Mouse (Mus musculus) cerebellum, adult 2 months (tissue): ENCODE measurements around the gene Gm36210. TPM values are rescaled to one million over a fixed set of nuclear protein-coding genes. Genes with fewer than 3 reads are reported as not detected.

Experiments
- DNase-seq, 2 experiments: peaks; one replicate each; pipeline ENCODE4 v3.0.0; 2021
- H3K27ac ChIP-seq: fragments of 200-500 bp; 2 replicates; pipeline ENCODE4 v1.5.1; 2012; ENCODE audit warnings: low read length, control low read depth, inconsistent platforms; ENCODE audit not compliant: insufficient read depth
- H3K27me3 ChIP-seq: fragments of 200-500 bp; 2 replicates; pipeline ENCODE4 v1.6.1; 2012; ENCODE audit warnings: inconsistent platforms, mild to moderate bottlenecking, low read length, moderate library complexity; ENCODE audit not compliant: control insufficient read depth, insufficient read depth
- H3K4me1 ChIP-seq: fragments of 200-500 bp; 2 replicates; pipeline ENCODE4 v1.6.1; 2011; ENCODE audit warnings: low read length; ENCODE audit not compliant: control insufficient read depth, insufficient read depth
- H3K4me3 ChIP-seq: fragments of 200-500 bp; replicated peaks from 2 replicates; pipeline ENCODE3; 2011; ENCODE audit warnings: mild to moderate bottlenecking, low read depth, low read length, control low read depth; ENCODE audit not compliant: insufficient read depth
- CTCF ChIP-seq: fragments of 200-500 bp; IDR thresholded peaks from 2 replicates; pipeline ENCODE4 v1.5.1; 2011; ENCODE audit warnings: low read depth, mild to moderate bottlenecking, control low read depth, low read length, moderate library complexity, borderline replicate concordance; ENCODE audit not compliant: insufficient read depth
- POLR2A ChIP-seq: fragments of 200-500 bp; IDR thresholded peaks from 2 replicates; pipeline ENCODE4 v1.6.1; 2011; ENCODE audit warnings: low read length, control low read depth, borderline replicate concordance; ENCODE audit not compliant: insufficient read depth
- WGBS: fragments of 180-500 bp; shearing (Covaris S2); methylation state at CpG from one replicate; pipeline ENCODE4 v1.1.7; 2018; 5-methylcytosine and 5-hydroxymethylcytosine counted together
- polyA plus RNA-seq: library from polyadenylated mRNA; depleted of rRNA; stranded (reverse); fragments of >200 nt; gene quantifications from 2 replicates; pipeline ENCODE4 v1.2.3, GENCODE M21; 2012

Gene Gm36210
- polyA plus RNA-seq, 1 experiment, result 0.61 TPM

DNA sequence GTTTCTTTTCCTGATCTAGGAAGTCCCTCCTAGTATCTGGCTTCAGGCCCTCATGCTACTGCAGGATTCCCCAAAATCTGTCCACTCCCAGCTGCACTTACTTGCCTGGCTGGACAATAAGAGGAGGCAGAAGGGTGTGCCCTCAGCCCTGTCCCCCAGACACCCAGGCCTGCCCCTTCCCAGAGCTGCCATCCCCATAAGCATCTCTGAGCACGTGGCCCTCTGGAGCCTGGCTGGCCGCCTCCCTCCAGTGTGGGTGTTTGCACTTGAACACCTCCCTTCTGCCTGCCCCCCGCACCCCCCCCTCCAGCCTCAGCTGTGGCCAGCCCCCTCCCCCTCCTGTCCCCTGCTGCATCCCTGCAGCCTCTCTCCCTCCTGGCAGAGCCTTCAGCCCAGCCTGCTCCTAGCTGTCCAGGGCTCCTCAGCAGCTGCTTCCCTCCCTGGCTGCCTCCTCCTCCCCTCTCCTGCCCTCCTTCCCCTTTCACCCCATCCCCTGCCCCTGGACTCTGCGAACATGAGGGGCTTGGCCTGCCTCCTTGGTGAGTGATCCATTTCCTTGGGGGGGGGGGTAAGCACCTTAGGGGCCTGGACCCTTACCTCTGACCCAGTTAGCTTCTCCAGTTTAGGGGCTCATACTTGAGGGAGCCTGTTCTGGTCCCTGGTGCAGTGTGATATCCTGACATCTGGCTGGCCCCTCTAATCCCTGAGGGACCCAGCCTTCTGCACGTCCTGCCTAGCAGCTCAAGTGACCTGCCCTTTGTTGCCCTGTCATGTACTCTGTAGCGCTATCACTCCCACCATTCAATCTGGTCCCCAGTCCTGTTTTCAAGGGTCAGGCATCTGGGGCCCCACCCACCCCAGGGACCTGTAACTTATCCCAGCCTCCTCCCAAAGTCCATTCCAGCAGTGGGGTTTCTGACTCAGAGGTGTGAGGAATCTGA, 19.4 kb upstream of the Gm36210 start, which contains the start of gene Ssc5d:
Gene Ssc5d (plus strand): TSS at position 345 of the 941 bp plus-strand sequence.
- Histone ChIP-seq H3K27ac (no peak within 1 kb of the TSS), H3K4me1 (no peaks in the 10 kb centered on the region; the same call in 1 of the 2 replicates), H3K27me3 (no peaks in the 10 kb centered on the region), H3K4me3 (no peak within 1 kb of the TSS)
- TF ChIP-seq POLR2A (no peak), CTCF (no peak)
- 26% methylated on average over 6 of the region's 6 CpGs for WGBS
- no peak for DNase-seq

- Histone ChIP-seq H3K4me3 (no peak overlapping the region), H3K27me3 (no peaks in the 10 kb centered on the region), H3K4me1 (no peaks in the 10 kb centered on the region; the same call in 1 of the 2 replicates), H3K27ac (no peak overlapping the region)
- no peak for DNase-seq
- WGBS, result 18% methylated on average over 4 of the region's 4 CpGs
- TF ChIP-seq CTCF (no peak), POLR2A (no peak)
These were observed 18.6 kb upstream of the Gm36210 start for GRCm38 (mm10) chr7:4924891-4925301.

DNA sequence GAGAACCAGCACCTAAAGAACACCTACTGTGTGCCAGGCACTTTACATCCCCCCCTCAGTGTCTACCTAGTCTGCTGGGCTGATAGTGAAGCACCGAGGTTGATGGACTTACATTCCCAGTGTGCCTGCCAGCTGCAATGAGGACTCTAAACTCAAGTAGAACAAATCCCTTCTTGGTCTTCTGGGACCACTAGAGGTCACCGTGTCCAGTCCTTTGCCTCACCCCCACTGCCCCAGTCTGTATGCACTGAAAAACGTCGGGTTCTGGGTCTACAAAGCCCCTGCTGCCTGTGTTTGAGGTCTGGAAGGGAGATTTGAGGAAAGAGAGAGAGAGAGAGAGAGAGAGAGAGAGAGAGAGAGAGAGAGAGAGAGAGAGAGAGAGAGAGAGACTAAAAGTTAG, 18.2 kb upstream of the Gm36210 start:
- Histone ChIP-seq H3K4me1 (no peaks in the 10 kb centered on the region; the same call in 1 of the 2 replicates), H3K27me3 (no peaks in the 10 kb centered on the region), H3K4me3 (no peak overlapping the region), H3K27ac (peak overlapping the region; percentile 89; the same call in 1 of the 2 replicates)
- no peak for DNase-seq
- no peak for TF ChIP-seq CTCF
- TF ChIP-seq POLR2A, result no peak
- WGBS, result 9% methylated on average over 4 of the region's 4 CpGs

- DNase-seq, result peak; percentile 74 to 76
- TF ChIP-seq POLR2A (0 out of 2 replicates have a peak, but pooled peaks have one; percentile 45), CTCF (peak; percentile 34; the same call in 1 of the 2 replicates)
- Histone ChIP-seq H3K4me1 (no peaks in the 10 kb centered on the region; the same call in 1 of the 2 replicates), H3K4me3 (peak overlapping the region; percentile 51), H3K27me3 (no peaks in the 10 kb centered on the region), H3K27ac (peak overlapping the region; percentile 89)
- WGBS, result 3% methylated on average over 37 of the region's 37 CpGs
These were observed 17.5 kb upstream of the Gm36210 start for GRCm38 (mm10) chr7:4923586-4924364.

DNA sequence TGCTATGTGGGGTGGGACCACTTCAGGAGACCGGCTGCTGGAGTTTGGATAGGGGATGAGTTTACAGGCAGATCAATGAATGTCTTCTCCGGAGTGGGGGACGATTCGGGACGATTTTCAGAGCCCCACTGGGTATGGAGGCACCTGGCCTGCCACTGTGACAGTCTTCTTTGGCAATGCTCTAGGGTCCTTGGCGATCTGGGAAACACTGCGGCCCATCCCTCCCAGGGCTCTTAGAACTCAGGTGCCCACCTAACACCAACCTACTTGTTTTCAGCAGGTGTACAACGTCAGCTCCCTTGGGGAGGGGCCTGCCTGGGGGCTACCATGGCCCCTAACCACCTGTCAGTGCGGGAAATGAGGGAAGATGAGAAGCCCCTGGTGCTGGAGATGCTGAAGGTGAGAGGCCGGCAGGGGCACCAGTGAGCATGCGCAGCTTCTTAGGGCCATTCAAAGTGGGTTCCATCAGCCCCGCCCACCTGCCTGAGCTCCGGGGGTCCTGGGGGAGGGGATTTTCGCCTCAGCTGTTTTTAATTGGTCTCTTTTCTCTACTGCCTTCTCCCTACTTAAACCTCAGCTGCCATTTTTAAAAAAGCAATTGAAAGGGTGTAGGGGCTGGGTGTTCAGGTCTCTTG, 16.7 kb upstream of the Gm36210 start:
- H3K4me1 ChIP-seq, result peaks cover 1% of the 10 kb centered on the region
- peak overlapping the region; percentile 89 for H3K27ac ChIP-seq
- 0% methylated on average over 14 of the region's 14 CpGs for WGBS
- peak; percentile 80 to 84 for DNase-seq
- TF ChIP-seq CTCF, result peak; percentile 38; the same call in 1 of the 2 replicates
- no peak for TF ChIP-seq POLR2A
- peak overlapping the region; percentile 51 for H3K4me3 ChIP-seq
- no peaks in the 10 kb centered on the region for H3K27me3 ChIP-seq

GRCm38 (mm10) chr7:4922508-4922907, 16.2 kb upstream of the Gm36210 start:
- Histone ChIP-seq H3K27ac (peak overlapping the region; percentile 89), H3K27me3 (no peaks in the 10 kb centered on the region), H3K4me3 (peak overlapping the region; percentile 51), H3K4me1 (peaks cover 3% of the 10 kb centered on the region)
- 1% methylated on average over 14 of the region's 14 CpGs for WGBS
- peak; percentile 85 to 88 for DNase-seq
- TF ChIP-seq POLR2A (no peak; the same call in 1 of the 2 replicates), CTCF (no peak)

- Histone ChIP-seq H3K27me3 (no peaks in the 10 kb centered on the region), H3K27ac (peak within 1 kb of the TSS; percentile 89), H3K4me1 (peaks cover 3% of the 10 kb centered on the region), H3K4me3 (peak within 1 kb of the TSS; percentile 51)
- no peak for DNase-seq
- TF ChIP-seq CTCF (no peak), POLR2A (no peak)
- 16% methylated on average over 8 of the region's 8 CpGs for WGBS
These were observed 15.6 kb upstream of the Gm36210 start, which contains the start of gene Nat14 for GRCm38 (mm10) chr7:4921824-4922482. TSS of gene Nat14 (plus strand) at chr7:4922028.
